Mouse (Mus musculus): ENCODE measurements around the gene Prmt2.
A peak's percentile ranks its signal among the peaks of the same experiment; 100 is the strongest.

The Prmt2 gene

DNA sequence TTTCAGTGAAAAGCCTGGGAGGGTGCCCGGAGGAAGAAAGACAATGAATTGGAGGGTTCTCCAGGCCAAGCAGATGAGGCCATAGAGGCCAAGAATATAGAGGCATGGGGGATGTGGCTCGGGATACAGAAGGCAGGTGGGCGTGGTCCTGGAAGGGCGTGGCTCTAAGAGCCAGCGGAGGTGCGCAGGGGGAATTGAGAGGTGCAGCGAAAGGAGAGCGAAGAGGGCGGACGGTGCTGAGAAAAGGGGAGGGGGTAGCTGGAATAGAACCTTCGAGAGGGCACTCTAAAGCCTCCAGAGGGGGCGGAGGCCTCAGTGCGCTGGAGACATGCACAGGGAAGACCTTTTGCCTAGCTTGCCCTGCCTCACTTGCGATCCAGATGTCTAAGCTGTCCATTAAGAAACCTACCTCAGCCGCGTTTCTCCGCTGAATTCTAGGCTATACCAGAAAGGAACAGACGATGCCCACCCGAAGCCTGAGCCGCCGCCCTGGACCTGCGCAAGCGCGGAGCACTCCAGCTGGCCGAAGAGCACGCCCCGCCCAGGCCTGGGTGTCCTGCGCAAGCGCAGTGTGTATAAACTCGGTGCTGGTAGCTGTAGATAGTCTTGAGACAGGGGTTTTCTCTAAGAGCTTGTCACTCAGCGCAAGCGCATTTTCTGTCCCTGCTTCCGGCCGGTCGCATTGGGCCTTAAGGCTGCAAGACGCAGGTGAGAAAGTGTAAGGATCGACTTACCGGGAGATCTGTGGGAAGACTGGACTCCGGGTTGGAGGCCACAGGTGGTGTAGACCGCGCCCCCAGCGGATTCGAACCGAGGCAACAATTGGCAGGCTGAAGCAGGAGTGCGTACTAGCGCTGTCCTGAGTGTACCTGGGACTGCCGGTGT, at the start of gene Prmt2:
Gene Prmt2 (minus strand): TSS at position 525 of the 885 bp plus-strand sequence.
- DNase-seq, result peak; percentile 90

DNA sequence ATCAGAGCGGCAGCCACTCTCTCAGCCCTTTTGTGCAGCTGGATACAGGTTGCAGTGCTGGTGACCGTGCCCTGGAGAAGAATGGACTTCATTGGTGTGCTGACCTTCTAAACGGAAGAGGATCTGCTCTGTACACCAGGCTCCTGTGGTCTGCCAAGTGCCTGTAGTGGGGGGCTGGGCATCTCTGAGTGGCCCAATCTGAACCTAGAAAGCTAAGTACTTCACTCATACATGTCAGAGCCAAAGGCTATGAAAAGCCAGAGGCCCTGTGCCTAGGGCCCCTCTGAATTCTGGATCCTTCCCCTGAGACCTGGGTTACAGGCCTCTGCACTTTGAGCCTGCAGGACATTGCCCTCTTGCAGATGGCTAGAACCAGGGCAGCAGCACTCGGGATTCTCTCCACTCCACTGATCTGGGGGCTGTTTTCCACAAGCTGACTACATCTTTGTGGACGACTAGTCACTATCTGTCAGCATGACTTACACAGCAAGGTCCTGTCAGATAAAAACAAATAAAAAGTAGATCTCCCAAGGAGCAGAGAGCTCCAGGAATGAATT, 41.0 kb upstream of the Prmt2 start:
- DNase-seq, result no peak

DNA sequence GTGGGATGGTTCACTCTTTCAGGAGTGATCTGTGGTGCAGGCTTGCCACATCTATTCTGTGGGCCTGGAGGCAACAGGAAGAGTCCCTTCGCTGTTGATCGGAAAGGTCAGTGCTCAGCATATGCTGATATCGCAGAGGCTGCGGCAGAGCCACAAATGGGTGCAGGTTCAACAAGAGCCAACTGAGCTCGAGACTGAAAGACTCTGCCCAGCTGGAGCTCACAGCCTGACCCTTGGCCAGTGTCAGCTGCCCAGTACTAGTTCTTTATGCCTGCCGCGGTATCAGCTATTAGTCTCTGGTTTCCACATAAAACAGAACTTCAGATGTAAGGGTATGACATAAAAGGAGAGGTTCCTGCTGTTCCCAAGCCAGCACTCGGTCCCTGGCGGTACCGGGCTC, 37.6 kb upstream of the Prmt2 start:
- no peak for DNase-seq

DNA sequence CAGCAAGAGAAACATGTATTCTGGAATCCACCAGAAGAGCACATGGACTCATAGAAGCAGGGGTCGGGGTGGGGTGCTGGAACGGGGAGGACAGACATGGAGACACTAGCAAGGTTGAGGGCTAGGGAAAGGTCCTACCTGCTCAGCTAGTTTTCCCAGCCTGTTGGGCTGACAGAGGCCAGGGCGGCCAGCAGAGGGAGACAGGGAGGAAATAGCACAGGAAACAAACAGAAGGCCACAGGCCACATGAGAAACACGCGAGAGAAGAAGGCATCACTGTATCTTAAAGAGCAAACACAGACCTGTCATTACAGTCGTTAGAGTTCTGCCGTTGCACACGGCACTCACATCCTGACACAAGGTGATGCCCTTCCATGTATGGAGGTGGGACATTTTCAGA, 33.6 kb upstream of the Prmt2 start:
- no peak for DNase-seq

DNA sequence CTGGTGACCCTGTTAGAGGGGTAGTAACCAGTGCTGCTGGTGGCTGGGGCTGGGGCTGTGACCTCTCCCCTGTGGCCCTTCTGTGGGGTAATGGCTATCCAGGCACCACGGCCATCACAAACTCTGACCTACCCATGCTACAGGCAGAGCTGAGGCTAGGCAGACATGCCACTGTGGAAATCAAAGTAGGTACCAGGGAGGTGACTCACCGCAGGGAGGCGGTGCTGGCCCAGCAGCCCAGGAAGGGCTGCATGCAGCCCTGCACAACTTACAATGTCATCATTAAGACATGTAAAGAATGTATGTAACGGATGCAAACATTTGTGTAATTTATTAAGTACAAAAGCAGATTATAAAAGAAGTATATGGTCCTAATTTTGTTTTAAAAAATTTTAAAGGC, 24.8 kb upstream of the Prmt2 start:
- no peak for DNase-seq

DNA sequence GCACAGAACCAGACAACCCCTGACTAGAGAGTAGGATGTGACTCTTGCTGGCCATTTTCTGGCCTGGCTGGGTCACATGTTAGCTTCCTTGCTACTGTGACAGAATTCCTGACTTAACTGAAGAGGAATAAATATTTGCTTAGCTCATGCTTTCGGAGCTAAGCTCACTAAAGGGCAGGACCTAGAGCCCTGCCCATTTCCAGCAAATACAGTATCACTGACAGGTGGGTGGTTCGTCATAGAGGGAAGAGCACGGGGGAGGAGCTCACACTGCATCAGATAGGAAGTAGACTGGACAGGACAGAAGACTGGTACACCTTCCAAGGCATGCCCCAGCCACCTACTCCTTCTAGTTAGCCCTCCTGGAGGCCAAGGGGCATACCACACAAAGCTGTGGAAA, 23.8 kb upstream of the Prmt2 start:
- no peak for DNase-seq

DNA sequence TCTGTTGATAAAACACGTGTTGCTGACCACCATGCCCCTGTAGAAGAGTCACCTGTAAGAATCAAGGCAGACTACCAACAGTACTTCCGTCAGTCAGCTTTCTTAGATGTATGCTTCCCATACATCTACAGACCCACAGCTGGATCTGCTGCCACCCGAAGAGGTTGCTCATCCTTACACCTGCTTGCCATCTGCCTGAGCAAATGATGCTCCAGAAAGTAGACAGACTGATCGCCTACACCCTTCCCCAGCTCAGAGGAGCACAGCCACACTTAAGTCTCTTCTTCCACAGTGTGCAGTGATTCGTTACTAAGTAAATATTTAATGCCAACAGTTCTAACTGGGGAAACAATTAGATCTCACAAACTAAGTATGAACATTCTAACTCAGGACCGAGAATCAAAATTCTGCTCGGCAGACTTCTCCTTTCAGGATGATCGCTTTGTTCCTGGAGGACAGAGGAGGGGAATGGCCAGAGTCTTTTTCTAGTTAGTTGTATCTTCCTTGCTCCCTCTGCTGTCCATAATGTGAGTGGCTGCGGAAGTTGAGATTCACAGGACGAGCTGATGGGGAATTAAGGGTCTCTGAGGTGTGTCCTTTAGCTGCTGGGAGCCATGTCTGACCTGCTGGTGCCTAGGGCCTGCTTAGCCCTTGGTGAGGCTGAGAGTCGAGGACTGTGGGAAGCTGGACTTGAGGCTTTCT, 22.8 kb upstream of the Prmt2 start:
- peak; percentile 53 for DNase-seq

DNA sequence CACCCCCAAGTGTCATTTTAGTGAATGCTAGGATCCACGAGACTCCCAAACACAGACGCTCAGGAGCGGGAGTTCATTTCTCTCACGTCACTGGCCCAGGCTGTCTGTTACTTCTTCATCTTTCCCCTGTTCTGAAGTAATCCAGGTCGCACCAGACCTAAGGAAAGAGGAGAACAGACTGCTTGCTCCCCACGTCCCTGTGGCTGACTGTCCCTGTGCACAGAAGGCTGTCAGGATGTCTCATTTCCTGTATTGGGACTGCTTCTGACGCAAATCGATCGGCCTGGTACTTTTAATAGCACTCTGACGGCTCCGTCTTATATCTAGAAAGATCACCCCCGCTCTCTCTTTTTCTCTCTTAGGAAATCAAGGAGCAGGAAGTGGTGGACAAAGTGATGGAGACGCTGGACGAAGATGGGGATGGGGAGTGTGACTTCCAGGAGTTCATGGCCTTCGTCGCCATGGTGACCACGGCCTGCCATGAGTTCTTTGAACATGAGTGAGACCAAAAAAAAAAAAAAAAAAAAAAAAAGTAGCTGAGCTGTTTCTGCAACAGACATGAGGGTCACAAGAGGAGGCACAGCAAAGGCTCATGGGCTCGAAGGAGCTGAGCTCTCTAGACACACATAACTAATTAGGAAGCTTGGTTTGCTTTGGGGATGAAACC, 22.0 kb upstream of the Prmt2 start:
- DNase-seq, result peak; percentile 51

DNA sequence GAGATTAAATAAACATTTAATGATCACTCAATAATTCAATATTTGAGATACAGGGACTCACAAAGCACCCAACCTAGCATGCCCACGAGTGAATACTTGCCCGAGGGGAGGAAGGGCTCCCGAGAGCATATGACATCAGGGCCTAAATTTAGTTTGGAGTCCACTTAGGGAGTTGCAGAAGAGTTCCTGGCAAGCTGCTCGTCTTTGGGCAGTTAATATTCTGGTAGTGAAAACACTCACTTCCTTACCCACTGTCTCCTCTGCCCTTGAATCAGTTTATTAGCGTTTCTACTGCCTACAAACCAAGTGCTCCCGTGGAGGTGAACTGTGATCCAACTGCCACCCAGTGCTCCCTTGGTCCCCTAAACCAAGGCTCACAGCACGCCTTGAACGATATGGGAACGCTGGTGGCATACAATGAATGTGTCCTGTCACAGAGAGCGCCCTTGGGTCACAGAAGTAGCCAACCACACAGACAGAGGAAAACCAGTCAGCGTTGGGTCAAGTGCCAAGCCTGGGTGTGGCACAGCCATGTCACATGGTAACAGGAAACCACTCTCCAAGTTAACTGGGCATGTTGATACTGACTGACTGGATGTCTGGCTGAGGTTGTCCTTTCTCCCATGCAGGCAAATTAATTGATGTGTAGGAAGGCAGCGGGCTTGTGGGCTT, 20.2 kb upstream of the Prmt2 start:
- peak; percentile 76 for DNase-seq

DNA sequence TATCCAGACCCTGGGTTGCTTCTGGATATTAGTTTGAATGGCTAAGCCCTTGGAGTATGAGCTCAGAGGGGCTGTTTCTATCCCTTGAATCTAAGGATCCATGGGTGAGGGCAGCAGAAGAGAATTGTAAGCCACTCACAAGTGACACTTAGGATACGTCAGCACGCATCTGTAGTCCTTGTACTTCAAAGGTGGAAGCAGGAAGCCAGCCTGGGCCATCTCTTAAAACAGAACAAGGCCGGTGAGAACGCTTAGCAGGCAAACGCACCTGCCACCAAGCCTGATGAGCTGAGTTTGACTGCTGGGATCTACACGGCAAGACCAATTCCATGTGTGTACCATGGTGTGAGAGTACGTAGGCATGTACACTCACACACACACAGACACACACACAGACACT, 19.6 kb upstream of the Prmt2 start:
- no peak for DNase-seq

DNA sequence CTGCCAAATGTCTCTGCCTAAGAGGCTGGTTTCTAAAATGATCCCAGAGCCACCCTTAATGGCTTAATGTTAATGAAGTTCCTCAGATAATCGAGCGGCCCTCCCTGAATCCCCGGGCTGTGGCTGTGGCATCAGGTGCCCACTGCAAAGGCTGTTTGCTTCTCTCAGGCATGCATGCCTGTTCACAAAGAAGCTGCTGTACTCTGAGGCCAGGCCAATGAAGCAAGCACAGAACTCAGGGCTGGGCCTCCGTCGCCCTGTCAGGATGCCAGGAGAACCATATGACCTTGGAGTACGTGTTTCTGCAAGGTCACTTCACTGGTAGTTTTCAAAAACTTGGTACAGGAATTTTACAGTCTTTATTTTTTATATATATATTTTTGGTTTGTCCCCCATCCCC, 18.0 kb upstream of the Prmt2 start:
- DNase-seq, result no peak

DNA sequence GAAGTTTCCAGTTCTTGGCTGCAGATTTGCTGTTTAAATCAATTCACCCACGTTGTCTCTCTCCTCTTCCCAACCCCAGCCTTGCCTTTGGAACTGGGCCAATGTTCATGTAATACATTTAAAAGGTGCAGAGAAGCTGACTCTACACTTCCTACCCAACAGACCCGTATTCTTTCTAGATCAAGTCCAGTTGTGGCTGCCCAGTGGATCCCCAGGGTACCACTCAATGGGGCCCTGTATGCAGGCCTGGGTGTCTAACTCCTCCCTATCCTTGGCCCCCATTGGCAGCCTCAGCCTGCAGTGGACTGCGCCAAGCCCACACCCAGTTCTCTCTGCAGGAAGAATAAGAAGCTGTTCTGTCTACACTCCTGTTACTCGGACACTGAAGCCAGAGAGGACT, 15.9 kb upstream of the Prmt2 start, which contains the start of gene S100b:
Gene S100b (plus strand): TSS at position 318 of the 400 bp plus-strand sequence.
- peak; percentile 59 for DNase-seq

DNA sequence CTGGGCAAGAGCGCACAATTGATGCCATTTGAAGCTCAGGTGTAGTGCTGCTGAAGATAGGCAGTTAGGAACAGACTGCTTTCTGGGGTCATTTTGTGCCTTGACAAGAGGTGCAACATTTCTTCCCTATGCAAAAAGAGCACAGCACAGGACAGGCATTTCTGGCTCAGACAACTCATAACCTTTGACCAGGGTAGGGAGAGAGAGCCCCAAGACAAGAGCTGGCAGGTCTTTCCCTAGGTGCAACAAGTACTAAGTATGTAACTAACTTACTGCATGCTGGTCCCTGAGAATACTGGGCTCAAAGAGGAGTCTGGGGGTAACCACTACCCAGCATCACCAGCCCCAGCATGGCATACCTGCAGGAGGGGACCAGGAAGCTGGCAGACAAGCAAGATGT, 15.4 kb upstream of the Prmt2 start:
- no peak for DNase-seq

DNA sequence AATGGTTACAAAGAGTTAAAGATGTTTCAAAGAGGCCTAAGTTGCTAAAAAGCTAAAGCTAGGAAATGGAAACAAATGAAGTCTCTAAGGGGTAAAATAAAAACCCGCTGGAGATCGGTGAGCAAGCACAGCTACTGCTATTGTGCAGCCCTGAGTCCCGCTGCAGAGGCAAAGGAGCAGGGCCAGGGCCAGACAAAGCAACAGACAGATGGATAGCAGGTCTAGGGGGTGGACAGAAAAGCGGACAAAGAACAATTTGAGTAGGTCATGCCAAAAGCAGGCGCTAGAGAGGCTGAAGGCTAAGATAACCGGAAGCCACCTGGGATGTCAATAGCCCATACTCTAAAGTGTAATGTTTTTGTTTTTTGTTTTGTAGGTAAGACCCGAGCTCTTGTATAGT, 13.2 kb upstream of the Prmt2 start:
- DNase-seq, result no peak

DNA sequence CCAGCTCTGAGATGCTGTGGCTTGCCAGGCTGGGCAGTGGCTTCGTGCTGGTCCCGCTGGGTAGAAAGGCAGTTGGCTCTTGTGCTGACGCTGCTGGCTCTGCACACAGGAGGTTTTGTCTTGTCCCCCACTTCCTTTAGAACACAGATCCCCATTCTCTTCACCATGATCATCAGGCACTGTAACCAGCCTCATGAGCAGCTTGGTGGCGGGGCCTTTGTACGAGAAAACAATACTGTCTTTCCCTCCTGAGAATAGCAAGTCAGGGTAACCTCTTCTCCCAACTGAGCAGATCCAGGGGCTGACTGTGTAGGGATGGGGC, 10.9 kb upstream of the Prmt2 start:
- DNase-seq, result peak; percentile 69

DNA sequence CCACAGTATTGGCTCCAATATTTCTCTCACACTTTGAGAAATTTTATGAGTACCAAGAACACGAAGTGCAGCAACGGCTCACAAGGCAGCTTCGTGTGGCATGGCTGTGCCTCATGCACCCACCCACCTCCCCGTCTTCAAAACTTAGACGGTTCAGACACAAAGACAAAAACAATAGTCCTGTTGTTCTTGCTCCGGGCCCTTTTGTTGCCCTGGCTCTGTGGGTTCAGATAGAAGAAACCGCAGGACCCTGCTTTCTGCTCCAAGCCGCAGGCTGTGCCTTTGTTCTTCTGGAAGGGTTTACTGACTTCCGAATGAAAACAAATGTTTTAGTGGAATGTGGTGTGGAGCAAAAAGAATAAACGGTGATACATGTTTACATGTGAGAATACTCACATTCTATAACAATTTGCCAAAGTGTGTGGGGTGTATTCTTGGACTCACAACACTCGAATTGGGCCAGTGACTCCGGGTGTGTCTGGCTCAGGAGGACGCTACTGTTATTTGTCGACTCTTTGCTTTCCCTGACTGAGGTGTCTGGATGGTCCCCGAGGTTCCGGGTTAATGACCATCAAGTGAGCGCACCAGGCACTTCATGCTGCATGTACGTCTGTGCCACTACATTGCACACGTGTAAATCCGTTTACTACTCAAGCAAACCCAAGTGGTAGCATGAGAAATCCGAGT, 10.4 kb upstream of the Prmt2 start:
- DNase-seq, result no peak

DNA sequence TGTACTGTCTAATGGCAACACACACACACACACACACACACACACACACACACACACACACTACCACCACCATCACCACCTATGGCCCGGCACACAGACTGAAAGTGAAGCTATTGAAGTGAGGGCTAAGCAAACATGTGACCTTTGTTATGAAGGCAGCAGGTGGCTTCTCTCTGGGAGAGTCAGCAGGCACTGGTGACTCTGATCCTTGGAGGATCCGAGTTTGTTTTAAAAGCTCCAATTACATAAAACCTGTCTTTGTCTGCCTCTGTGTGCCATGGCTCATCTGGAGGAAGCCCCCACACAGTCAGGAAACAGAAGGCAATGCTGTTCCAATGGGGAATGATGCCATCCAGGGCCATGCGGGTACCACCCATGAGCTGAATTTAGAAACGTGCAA, 8.9 kb upstream of the Prmt2 start:
- DNase-seq, result peak; percentile 44

DNA sequence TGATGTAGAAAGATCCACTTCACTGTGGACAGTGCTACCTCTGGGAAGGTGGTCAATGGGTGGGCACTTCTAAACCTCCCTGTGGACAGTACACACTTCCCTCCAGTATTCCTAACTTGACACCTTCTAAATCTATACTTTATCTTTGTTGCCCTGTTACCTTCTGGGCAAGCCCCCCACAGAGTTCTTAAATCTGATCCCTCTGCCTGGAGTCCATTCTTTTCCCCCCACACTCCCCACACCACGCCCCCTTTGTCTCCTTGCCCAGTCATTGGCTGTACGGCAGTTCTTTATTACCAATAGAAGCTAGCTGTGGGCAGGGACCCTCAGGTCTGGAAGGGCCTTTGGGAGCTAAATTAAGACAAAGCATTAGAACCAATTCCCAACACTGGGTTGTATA, 7.4 kb upstream of the Prmt2 start:
- no peak for DNase-seq

DNA sequence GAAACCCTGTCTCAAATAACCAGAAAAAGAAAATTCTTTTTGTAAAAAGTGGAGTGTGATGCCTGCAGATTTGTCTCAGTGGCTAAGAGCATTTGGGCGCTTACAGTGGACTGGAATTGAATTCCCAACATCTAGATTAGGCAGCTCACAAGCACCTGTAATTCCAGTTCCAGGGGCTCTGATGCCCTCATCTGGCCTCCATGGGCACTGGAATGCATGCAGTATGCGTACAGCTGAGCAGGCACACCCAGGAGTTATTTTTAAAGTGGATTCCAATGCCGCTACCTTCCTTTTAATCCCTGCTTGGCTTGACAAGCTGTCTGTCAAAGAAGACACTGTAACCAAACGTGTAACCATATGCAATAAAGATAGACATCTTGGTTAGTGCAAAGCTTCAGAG, 1.7 kb upstream of the Prmt2 start:
- no peak for DNase-seq

DNA sequence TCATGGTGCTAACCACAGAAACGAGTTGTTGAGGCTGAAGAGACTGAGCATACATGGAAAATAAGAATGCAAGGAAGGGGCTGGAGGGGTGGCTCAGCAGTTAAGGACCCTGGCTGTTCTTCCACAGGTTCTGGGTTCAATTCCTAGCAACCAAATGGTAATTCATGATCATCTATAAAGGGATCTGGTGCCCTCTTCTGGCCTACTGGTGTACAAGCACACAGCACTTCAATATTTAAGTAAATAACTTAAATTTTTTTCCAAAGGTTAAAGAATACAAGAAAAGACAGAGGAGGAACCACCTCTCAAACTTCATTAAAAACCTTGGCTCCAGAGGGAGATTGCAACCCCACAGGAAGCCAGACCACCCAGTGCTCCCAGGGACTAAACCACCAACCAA, 8.0 kb downstream of the Prmt2 start:
- DNase-seq, result no peak

DNA sequence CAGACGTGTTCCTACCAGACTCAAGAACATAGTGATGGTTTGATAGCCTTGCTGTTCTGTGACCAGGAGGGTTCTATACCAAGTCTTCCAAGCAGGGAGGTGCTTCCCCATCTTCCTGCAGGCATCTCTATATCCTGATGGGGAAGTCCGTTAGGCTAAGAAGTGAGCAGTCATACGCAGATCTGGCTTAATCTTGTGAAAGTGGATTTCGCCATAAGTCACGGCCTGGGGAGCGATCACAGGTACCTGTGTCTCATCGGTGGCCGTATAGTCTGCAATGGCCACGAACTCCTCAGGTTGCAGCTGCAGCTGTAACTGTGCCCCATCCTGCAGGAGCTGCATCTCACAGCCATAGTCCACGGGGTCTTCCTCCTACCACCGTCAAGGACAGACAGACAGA, 11.7 kb downstream of the Prmt2 start:
- DNase-seq, result no peak

DNA sequence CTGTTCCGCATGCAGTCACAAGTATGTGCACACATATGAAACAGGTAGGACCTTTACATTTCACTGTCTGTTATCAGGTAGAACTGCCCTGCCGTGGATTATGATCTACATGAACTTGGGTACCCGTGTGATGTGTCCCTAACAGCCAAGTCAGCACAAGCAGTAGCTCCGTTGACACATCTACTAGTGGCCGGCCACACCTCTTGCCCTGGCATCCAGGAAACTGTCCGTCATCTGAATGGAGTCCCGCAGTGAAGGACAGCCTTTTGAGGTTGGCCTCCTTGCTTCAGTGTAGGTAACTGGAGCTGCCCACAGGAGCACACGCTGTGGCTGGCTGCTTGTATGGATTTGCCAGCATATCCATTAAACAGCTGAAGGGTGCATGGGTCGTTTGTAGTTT, 19.4 kb downstream of the Prmt2 start:
- DNase-seq, result no peak
